Mouse (Mus musculus): Measurements from ENCODE around the gene Hist3h2ba.
A peak's percentile ranks its signal among the peaks of the same experiment; 100 is the strongest.
"Not testable (repeated sequence)": the region's sequence is repeated elsewhere in the genome, so short reads cannot be mapped to it uniquely, and the experiment has no call there.

The Hist3h2ba gene

GRCm38 (mm10) chr11:58938322-58939087 lies 10.2 kb upstream of the Hist3h2ba start, which contains the start of gene Rnf187:
TSS of gene Rnf187 (minus strand) at chr11:58938916.
- DNase-seq (ENCODE audit: low read depth) = peak; percentile 75

DNA sequence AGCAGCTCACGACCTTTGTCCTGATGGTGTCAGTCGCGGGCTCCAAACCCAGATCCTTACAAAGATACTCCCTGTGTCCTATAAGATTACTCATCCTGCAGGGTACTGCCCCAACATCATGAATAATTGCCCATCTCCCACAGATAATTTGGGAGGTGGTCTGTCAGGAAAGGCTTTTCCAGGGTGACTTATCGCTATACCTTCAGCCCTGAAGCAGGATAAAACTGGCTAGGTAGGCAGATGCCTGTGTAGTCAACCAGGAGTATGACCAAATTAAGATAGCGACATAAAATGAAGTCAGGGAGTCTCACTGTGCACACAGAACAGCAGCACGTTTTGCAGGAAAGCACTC lies 9.7 kb upstream of the Hist3h2ba start:
- DNase-seq (ENCODE audit: low read depth) = no peak

DNA sequence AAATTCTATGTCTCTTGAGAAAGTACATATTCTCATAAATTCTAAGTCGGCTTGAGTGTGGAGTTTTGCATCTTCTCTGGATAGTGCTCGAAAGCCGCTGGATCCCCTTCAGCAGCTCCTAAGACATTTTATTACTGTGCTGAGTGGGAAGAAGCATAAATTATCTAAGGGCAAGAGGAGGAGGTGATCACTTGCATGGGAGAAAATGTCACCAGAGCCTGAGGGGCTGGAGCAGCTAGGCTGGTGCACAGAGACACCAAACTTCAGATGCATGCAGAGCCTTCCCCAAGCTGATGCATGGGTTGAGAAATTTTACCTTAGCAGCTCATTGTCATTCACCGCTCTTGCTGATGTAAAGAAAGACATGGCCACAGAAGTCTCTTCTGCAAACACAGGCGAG lies 4.6 kb upstream of the Hist3h2ba start:
- no peak for DNase-seq (ENCODE audit: low read depth)

GRCm38 (mm10) chr11:58947306-58947705 lies 1.4 kb upstream of the Hist3h2ba start:
- DNase-seq (ENCODE audit: low read depth) = no peak

DNA sequence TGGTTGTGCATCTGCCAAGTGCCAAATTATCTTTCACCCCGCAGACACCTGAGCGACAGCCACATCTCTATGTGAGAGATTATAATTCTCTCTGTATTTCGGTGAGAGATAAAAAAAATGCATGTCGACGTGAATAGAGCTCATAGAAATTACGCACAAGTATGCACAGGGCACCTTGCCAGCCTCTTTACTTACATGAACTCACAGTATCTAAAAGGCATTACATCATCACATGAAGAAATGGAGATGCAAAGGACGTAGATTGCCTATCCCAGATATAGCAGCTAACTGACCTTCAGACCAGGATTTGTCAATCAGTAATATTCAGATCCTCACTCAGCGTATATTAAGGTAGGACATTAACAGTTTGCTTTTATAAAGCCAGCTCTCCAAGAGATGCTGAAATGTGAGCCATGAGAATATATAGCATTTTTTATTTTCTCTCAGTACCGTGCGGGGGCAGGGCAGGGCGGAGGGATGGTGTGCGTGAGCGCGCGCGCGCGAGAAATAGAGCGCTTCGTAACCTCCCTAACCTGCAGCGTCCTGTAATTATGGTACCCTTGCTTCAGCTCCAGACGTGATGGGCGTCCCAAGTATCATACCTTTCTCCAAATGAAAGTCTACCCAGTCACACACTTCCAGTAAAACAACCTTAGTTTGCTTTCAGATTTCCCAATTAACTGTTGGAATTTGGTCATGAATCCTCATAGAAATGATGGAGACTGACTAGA lies 757 bp upstream of the Hist3h2ba start:
- DNase-seq (ENCODE audit: low read depth) = no peak

GRCm38 (mm10) chr11:58949480-58950431 lies 1.0 kb downstream of the Hist3h2ba start:
- DNase-seq (ENCODE audit: low read depth) = no peak

DNA sequence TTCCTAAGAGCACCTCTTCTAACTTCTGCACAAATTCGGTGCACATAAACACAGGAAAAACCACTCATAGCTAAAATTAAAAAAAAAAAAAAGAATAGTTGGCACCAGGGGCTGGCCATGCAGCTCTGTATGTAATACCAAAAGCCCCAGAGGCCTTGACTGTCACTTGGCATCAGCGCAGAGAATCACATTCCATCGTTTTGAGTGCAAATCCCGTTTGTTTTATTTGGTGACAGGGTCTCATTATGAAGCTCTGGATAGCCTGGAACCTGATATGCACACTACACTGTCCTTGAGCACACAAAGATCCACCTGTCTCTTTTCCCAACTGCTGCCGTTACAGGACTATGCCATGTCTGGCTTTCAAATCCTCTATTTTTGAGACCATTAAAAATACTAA lies 2.5 kb downstream of the Hist3h2ba start:
- DNase-seq (ENCODE audit: low read depth) = no peak

DNA sequence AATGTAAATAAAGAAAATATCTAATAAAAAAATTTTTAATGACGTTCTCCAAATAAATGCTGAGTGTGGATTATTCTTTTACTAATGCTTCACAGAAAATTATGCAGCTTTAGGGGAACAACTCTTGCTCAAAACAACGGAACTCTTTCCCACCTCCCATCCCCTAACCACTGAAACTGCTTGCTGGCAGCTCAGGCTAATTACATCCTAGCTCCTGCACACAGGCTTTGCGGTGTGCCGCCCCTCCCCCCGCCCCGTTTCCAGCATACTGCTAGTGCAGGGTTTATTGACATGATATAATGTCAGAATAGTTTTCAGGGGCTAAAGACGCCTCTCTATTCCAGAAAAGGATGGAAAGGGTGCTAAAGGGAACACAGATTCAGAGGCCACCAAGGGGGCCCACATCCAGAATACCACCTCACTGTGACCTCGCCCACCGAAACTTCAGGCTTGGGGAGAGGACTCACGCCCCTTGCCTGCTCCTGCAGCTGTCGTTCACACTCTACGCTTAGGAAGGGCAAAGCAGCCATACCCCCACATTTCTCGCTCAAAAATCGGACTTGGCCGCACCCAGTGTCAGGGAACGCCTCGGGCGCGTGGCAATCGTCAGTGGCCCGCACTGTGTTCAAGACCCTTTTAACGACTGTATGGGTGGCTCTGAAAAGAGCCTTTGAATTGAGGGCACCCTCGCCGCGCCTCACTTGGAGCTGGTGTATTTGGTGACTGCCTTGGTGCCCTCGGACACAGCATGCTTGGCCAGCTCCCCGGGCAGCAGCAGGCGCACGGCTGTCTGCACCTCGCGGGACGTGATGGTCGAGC lies 4.8 kb downstream of the Hist3h2ba start:
- DNase-seq (ENCODE audit: low read depth) = no peak

DNA sequence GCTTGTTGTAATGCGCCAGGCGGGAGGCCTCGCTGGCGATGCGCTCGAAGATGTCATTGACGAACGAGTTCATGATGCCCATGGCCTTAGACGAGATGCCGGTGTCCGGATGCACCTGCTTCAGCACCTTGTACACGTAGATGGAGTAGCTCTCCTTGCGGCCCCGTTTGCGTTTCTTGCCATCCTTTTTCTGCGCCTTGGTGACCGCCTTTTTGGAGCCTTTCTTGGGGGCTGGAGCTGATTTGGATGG lies 5.4 kb downstream of the Hist3h2ba start:
- DNase-seq (ENCODE audit: low read depth) = not testable (repeated sequence)

- DNase-seq (ENCODE audit: low read depth) = peak; percentile 92
These were observed 5.9 kb downstream of the Hist3h2ba start, which contains the start of the genes Hist3h2a and Trim17 for GRCm38 (mm10) chr11:58954420-58955142. TSS of gene Hist3h2a (plus strand) at chr11:58954685. TSS of gene Trim17 (plus strand) at chr11:58954685.

GRCm38 (mm10) chr11:58955143-58955867 lies 6.6 kb downstream of the Hist3h2ba start:
- no peak for DNase-seq (ENCODE audit: low read depth)

DNA sequence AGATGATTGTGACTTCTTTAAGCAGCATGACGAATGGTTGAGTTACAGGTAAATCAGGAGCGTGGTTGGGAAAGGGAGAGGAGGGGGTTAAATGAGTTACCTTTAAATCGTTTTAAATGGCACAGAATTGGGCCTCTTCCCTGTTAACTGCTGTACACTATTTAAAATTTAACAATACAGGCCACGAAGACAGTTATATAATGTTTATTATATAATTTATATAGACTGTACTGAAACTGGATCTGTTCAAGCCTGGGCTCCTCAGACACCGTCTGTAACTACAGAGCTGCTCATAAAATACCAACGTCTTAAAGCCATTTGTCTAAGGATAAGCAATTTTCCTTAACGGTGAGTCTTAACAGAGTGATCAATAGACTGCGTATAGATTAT lies 7.1 kb downstream of the Hist3h2ba start:
- DNase-seq (ENCODE audit: low read depth) = no peak

DNA sequence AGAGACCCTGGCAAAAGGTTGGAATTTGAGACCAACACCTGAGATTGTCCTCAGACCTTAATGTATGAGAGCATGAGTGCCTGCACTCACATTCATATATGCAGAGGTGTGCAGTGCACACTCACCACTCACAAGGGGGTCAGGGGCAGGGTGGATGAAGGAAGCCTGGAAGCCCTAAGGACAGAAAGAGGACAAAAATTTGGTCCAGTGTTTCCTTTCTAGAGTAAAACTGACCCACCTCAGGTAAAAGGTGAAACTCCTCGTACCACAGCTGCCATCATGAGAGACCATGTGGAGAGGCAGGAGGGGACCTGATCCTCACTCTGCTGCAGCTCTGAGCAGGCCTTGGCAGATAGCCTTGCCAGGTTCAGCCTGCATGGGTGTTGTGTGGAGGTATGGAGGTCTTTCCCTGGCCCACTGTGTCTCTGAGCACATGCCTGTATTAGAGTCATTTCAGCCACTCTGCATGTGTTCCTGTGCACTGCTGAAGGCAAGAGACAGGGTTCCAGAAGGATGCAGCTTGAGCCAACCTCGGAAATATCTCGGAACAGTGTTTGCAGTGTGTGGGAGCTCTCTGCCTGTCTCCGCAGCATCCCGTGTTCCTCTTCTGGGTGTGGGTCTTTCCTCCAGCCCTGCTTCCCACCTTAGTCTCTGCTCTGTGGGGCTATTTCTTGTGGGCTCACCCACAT lies 8.7 kb downstream of the Hist3h2ba start:
- no peak for DNase-seq (ENCODE audit: low read depth)

DNA sequence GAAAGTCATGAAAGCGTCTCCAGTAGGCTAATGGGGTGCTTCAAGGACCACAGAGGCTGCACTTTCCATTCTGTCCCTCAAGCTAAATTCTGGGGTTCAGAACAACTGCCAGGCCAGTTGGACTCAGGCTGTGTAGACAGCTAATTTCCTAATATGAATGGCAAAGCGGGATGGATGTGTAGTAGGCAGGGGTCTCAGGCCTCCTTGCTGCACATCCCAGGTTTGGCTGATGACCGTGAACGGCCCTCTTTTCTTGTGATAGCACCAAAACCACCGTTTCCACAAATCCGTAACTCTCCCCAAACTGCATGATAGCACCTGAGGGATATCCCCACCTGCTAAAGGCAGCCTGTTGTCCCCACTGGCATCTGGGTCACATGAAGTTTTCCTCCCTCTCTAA lies 9.8 kb downstream of the Hist3h2ba start:
- no peak for DNase-seq (ENCODE audit: low read depth)

DNA sequence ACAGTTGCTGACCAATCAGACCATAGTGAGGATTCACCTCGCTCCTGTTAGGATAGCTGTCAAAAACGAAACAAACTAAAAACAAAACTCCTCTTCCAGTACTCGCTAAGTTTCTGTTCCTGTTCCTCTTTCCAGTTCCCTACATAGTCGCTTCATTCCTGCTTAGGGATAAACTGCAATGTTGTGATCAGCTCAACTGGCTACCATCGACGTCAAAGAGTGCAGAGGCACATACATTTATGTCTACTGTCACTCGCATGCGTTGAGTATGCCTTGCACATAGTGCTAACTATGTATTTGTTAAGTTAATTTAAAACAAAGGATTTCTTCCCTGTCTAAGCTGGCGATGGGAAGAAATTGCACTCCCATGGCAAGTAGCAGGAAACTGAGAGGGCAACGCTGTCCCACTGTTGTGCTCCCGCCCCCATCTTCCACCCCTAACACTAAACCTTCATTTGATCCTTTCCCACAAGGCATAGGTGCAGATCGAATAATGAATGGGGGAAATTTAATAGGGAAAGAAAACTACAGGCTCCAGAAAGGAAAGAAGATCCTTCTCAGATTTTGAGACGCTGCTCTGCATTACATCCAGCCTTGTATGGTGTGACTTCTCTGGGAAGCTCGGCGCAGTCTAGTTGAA lies 10.6 kb downstream of the Hist3h2ba start:
- DNase-seq (ENCODE audit: low read depth) = no peak

- DNase-seq (ENCODE audit: low read depth) = peak; percentile 64
These were observed 11.3 kb downstream of the Hist3h2ba start for GRCm38 (mm10) chr11:58959921-58960465.

DNA sequence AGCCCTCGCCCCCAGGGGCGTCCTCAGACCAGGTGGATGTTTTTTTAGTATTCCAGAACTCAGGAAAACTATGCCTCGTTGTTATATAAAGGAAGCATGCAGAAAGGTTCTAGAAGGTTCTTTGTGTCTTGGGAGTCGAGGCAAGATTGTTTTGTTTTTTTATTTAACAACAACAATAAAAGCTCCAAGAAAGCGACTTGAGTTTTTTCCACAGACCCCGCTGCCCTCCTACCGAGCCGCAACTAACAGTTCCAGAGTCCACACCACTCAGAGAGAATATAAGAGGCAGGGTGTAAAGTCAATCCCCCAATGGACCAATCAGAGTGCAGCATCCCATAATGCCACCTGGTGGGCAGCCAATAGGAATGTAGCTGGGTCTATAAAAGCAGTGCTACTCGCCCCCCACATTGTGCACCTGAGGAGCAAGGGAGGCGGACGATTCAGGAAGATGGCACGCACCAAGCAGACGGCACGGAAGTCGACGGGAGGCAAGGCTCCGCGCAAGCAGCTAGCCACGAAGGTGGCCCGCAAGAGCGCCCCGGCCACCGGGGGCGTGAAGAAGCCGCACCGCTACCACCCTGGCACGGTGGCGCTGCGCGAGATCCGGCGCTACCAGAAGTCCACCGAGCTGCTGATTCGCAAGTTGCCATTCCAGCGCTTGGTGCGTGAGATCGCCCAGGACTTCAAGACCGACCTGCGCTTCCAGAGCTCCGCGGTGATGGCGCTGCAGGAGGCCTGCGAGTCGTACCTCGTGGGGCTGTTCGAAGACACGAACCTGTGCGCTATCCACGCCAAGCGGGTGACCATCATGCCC lies 12.9 kb downstream of the Hist3h2ba start:
- DNase-seq (ENCODE audit: low read depth) = no peak

DNA sequence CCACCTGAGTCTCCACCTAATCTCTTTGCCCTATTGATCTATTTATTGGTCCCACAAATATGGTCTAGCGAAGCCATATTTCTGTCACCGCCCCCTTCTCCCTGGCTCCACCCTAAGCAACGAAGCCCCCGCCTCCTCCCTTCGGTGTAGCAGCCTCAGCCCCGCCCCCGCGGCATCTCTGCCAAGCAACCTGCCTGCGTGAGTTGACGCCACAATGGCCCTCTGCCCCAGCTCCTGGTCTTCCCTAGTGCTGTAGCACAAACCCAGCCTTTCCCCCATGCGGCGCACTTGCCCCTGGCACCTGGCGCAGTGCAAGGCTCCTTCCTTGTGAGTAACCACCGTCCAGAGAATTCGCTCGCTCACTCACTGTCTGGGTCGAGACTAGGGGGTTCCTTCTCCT lies 14.8 kb downstream of the Hist3h2ba start:
- DNase-seq (ENCODE audit: low read depth) = no peak

Measured in c-Kit-positive CD71-negative TER-119-negative erythroid progenitor cells, embryonic 14.5 days (primary cell).